Mouse (Mus musculus): ENCODE results near the gene Sugct.

- no peak for TF ChIP-seq CTCF (IDR thresholded peaks at IDR 0.05)
- TF ChIP-seq POLR2A (IDR thresholded peaks at IDR 0.05; ENCODE audit: insufficient read depth, low read depth, low read length): no peak
Observed at GRCm38 (mm10) chr13:17421875-17422274, 273.5 kb downstream of the Sugct start.
